Mouse (Mus musculus): ENCODE measurements around the gene Cbx7. TPM values are rescaled to one million over a fixed set of nuclear protein-coding genes. Genes with fewer than 3 reads are reported as not detected.

Cbx7 gene
- polyA plus RNA-seq, 1 experiment from 2014 or later = 2.4 TPM

DNA sequence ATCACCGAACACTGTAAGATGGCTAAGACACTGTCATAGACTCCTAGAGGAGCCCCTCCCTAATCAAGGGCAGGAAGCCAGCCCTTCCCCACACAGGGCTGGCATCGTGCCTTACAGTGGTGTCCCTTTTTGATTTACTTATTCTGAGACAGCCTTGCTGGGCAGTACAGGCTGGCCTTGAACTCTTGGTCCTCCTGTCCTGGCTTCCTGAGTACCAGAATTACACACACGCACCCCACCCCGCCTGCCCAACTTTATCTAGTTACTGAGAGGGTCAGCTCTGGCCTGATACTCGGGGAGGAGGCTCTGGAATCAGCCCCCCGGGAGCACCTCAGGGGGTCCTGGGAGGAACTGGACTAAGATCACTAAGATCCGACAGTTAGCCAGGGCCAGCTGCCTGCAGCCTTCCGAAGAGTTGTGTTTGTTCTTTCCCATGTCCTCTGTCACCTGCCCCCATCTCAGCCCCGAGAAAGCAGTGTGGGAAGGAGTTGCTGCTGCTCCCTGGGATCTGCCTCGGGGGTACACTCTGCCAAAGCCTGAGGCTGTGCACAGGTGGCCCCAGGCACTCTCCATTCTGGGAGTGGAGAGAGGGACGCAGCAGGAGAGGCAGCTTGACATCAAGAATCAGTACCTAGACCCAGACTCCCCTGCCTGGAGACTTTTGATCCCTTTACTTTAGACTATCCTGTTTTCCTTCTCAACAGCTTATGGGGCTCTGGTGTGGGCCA lies 18.3 kb downstream of the Cbx7 start:
- DNase-seq (ENCODE audit: low spot score) = no peak
- peak overlapping the region; percentile 83 for H3K27ac ChIP-seq (replicated peaks)
- WGBS = 50% methylated on average over 11 of the region's 11 CpGs

DNA sequence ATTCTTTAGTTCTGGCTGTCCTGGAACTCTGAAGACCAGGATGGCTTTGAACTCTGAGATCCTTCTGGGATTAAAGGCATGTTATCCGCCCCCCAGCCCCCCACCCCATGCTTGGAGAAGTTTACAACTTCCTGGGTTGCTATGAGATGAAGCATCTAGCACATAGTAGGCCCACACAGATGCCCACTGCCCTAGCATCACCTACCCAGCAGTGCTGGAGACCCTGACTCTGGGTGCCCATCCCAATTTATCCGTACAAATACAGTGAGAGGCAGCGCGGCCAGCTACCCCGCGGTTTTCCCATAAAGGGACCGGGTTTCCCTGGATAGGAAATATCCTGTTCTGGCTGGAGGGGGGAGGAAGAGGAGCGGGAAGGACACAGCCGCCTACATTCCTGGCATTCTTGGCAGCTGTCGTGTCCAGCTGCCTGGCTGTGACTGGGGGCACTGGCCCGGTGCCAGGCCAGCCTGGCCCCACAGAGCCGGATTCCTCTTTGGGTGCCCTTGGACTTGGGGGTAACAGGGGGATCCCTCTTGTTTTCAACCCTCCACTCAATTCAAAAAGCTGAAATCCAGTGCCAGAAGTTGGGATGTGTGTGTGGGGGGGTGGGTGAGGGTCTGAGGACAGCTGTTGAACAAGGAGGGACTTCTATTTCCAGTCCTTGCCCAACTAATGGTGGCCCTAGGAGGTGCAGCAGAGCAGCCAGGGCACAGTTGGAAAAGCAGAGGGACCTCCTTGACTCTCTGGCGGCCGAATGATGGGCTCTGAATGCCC lies 19.0 kb downstream of the Cbx7 start:
- peak overlapping the region; percentile 83 for H3K27ac ChIP-seq (replicated peaks)
- no peaks in the 10 kb centered on the region for H3K27me3 ChIP-seq (replicated peaks; ENCODE audit: low read depth, poor library complexity, severe bottlenecking)
- H3K4me3 ChIP-seq = no peak overlapping the region
- H3K36me3 ChIP-seq (replicated peaks) = no peaks in the 10 kb centered on the region
- peak; percentile 52 for DNase-seq (ENCODE audit: low spot score)
- no peaks in the 10 kb centered on the region for H3K9me3 ChIP-seq
- peaks cover 45% of the 10 kb centered on the region for H3K4me1 ChIP-seq
- 42% methylated on average over 14 of the region's 14 CpGs for WGBS

More for the DNA sequence above, 18.3 kb downstream of the Cbx7 start:
- no peak overlapping the region for H3K4me3 ChIP-seq
- H3K36me3 ChIP-seq (replicated peaks) = no peaks in the 10 kb centered on the region
- peaks cover 44% of the 10 kb centered on the region for H3K4me1 ChIP-seq
- H3K27me3 ChIP-seq (replicated peaks; ENCODE audit: low read depth, poor library complexity, severe bottlenecking) = no peaks in the 10 kb centered on the region
- H3K9me3 ChIP-seq = no peaks in the 10 kb centered on the region

DNA sequence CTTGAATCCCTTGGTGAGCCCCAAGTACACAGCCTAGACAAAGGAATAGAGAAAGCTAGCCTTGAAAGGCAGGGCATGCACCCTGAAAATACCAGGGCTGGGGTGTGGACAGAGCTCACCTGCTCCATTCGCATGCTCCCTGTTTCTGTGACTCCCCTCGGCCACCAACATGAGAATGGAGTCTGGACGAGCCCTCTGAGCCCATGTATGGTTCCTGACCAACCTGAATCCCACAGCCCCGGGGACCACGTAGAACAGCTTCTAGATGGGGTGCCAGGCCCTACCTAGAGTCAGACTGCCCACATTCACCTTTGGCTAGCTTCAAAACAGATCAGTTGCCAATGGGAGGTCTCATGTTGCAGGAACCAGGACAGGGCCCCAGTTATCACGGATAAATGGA lies 19.7 kb downstream of the Cbx7 start:
- Histone ChIP-seq H3K9me3 (no peaks in the 10 kb centered on the region), H3K36me3 (replicated peaks) (no peaks in the 10 kb centered on the region), H3K4me1 (peaks cover 47% of the 10 kb centered on the region), H3K27me3 (replicated peaks; ENCODE audit: low read depth, poor library complexity, severe bottlenecking) (no peaks in the 10 kb centered on the region), H3K4me3 (peak overlapping the region; percentile 53; the same call in 1 of the 2 replicates), H3K27ac (replicated peaks) (peak overlapping the region; percentile 83)
- peak; percentile 30 for DNase-seq (ENCODE audit: low spot score)
- 61% methylated on average over 6 of the region's 6 CpGs for WGBS

DNA sequence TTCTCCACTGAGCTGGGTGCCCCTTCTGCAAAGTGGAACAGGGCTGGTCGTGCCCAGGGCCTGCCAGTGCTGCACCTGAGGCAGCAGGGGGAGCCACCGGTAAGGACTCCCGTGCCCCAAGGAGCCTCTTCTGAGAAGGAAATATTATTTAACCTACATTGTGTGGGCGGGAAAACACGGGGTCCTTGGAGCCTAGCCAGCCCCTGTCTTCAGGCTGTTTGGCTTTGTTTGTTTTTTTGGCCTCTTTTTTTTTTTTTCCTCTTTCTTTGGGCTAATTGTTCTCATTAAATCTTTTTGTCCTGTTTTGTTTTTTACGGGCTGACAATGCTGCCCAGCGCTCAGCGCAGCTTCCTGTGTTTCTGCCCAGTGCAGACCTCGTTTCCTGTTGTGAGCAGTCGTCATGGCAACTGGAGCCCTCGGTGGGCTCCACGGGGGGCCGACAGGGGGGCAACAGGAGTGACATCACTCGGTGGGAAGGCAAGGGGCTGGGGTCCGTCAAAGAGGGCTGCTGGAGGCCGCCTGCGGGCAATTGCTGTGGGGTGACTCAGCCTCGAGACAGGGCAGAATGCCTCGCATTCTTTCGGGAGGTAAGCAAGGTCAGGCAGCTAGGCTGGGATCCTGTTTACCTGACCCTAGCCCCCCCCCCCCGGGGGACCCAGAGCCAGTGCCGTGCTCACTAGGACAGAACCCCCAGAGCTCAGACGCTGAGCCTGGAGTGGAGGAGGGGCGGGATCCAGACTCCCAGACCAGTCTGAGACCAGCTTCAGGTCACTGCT lies 20.5 kb downstream of the Cbx7 start:
- WGBS = 1% methylated on average over 24 of the region's 24 CpGs
- Histone ChIP-seq H3K27ac (replicated peaks) (peak overlapping the region; percentile 83), H3K9me3 (no peaks in the 10 kb centered on the region), H3K4me1 (peaks cover 49% of the 10 kb centered on the region), H3K27me3 (replicated peaks; ENCODE audit: low read depth, poor library complexity, severe bottlenecking) (no peaks in the 10 kb centered on the region), H3K36me3 (replicated peaks) (no peaks in the 10 kb centered on the region), H3K4me3 (peak overlapping the region; percentile 53)
- peak; percentile 93 for DNase-seq (ENCODE audit: low spot score)

DNA sequence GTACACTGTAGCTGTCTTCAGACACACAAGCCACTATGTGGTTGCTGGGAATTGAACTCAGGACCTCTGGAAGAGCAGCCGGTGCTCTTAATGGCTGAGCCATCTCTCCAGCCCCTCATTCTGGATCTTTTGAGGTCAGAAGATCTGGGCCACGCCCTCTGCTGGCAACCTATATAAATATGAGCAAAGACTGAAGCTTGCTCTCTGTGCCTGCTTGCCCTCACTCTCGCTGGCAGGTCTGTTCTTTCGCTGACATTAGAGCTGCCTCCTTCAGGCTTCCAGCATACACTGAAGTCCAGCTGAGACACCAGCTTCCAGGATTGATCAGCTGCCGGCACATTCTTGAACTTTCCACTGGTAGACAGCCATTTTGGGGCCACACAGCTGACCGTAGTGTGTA lies 23.2 kb downstream of the Cbx7 start:
- H3K27ac ChIP-seq (replicated peaks) = no peak overlapping the region

DNA sequence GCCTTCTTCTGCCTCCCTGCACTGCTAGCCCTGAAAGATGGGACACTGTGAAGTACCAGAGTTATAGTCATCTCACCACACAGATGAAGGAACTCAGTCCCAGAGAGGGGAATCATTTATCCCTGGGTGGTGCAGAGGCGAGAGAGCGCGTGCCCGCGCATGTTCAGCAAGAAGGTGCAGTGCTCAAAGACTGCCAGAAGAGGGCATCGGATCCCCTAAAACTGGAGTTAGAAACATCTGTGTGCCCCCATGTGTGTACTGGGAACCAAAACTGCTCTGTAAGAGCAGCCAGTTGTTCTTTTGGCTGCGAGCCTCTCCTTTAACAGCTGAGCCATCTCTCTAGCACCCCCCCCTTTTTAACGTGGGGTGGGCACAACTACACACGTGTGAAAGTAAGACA lies 24.1 kb downstream of the Cbx7 start:
- Histone ChIP-seq H3K9me3 (no peaks in the 10 kb centered on the region), H3K36me3 (replicated peaks) (no peaks in the 10 kb centered on the region), H3K4me1 (peaks cover 37% of the 10 kb centered on the region), H3K27ac (replicated peaks) (peak overlapping the region; percentile 59; the same call in 1 of the 2 replicates), H3K4me3 (no peak overlapping the region), H3K27me3 (replicated peaks; ENCODE audit: low read depth, poor library complexity, severe bottlenecking) (no peaks in the 10 kb centered on the region)
- DNase-seq (ENCODE audit: low spot score) = peak; percentile 51
- WGBS = 57% methylated on average over 9 of the region's 9 CpGs

More for the DNA sequence above, 23.2 kb downstream of the Cbx7 start:
- no peaks in the 10 kb centered on the region for H3K27me3 ChIP-seq (replicated peaks; ENCODE audit: low read depth, poor library complexity, severe bottlenecking)
- H3K4me3 ChIP-seq = no peak overlapping the region
- DNase-seq (ENCODE audit: low spot score) = no peak
- H3K9me3 ChIP-seq = no peaks in the 10 kb centered on the region
- H3K4me1 ChIP-seq = peaks cover 46% of the 10 kb centered on the region
- WGBS = 73% methylated on average over 6 of the region's 6 CpGs
- no peaks in the 10 kb centered on the region for H3K36me3 ChIP-seq (replicated peaks)

DNA sequence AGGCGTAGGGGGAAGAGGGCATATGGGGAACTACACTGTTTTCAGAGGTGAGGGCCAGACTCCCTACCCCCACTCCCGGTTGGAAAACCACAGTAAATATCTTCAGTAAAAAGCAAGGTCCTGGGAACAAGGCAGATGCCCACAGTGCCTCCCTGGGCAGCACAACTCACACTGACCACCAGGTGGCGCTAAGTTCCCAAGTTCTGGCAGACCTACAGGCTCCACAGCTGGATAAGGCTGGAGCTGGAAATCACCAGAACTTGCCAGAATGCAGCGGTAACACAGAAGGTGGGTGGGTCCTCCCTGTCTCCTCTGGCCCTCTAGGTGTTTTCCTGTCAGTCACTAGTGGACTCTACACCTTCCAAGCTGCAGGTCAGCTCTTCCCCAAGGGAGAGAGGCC lies 24.9 kb downstream of the Cbx7 start:
- H3K27ac ChIP-seq (replicated peaks) = peak overlapping the region; percentile 59
- no peaks in the 10 kb centered on the region for H3K9me3 ChIP-seq
- H3K4me1 ChIP-seq = peaks cover 30% of the 10 kb centered on the region
- peak; percentile 90 for DNase-seq (ENCODE audit: low spot score)
- H3K4me3 ChIP-seq = no peak overlapping the region
- no peaks in the 10 kb centered on the region for H3K27me3 ChIP-seq (replicated peaks; ENCODE audit: low read depth, poor library complexity, severe bottlenecking)
- H3K36me3 ChIP-seq (replicated peaks) = no peaks in the 10 kb centered on the region
- 14% methylated on average over 4 of the region's 4 CpGs for WGBS

DNA sequence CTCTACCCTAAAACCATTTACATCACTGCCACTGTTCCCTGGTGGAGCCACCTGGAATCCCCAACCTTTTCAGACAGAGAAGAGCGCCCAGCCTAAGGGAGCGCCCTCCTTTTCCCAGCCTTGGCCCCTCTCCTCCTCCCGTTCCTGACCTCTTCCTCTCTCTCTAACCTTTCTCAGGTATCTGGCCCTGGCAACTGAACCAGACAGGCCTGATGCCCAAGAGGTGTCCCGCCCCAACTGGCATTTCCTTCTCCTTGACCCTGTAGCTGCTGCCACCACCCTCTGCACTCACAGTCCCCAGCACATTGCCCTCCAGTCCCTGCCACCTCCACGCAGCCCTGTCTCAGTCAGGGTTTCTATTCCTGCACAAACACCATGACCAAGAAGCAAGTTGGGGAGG lies 26.0 kb downstream of the Cbx7 start:
- no peak overlapping the region for H3K4me3 ChIP-seq
- 76% methylated on average over 5 of the region's 5 CpGs for WGBS
- no peaks in the 10 kb centered on the region for H3K36me3 ChIP-seq (replicated peaks)
- H3K9me3 ChIP-seq = no peaks in the 10 kb centered on the region
- DNase-seq (ENCODE audit: low spot score) = no peak
- no peaks in the 10 kb centered on the region for H3K27me3 ChIP-seq (replicated peaks; ENCODE audit: low read depth, poor library complexity, severe bottlenecking)
- H3K27ac ChIP-seq (replicated peaks) = no peak overlapping the region
- peaks cover 19% of the 10 kb centered on the region for H3K4me1 ChIP-seq

DNA sequence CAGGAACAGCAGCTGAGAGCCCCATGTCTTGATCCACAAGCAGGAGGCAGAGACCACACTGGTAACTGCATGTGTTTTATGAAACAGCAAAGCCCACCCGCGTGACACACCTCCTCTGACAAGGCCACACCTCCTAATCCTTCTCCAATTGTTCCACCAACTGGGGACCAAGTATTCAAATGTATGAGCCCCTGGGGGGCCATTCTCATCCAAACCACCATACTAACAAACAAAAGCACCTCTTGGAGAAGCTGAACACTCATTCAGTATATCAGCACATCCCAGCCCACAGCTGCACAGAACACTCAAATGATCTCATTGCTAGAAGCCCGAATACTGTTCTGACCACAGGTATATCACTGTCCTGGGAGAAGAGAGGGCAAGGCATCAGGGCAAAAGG lies 27.3 kb downstream of the Cbx7 start:
- H3K9me3 ChIP-seq = no peaks in the 10 kb centered on the region
- no peaks in the 10 kb centered on the region for H3K36me3 ChIP-seq (replicated peaks)
- H3K4me1 ChIP-seq = peaks cover 11% of the 10 kb centered on the region
- no peak overlapping the region for H3K4me3 ChIP-seq
- H3K27ac ChIP-seq (replicated peaks) = no peak overlapping the region
- H3K27me3 ChIP-seq (replicated peaks; ENCODE audit: low read depth, poor library complexity, severe bottlenecking) = no peaks in the 10 kb centered on the region
- 89% methylated on average over 3 of the region's 3 CpGs for WGBS
- DNase-seq (ENCODE audit: low spot score) = no peak

DNA sequence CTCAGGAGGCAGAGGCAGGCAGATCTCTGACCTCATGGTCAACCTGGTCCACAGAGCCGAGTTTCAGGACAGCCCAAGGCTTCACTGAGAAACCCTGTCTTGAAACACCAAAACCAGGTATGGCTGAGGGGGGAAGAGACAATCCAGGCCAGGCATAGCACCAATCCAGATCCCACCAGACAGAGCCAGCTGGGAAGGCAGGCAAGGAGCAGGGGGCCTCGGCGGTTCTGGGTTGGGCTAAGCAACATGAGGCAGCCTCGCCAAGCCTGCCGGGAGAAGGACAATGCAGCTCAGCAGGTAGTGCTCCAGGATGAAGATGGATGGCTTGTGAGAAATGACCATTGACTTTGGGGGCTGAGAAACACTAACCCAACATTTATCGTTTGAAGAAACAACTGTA lies 28.4 kb downstream of the Cbx7 start:
- DNase-seq (ENCODE audit: low spot score) = no peak
- Histone ChIP-seq H3K4me1 (peaks cover 4% of the 10 kb centered on the region), H3K9me3 (no peaks in the 10 kb centered on the region), H3K36me3 (replicated peaks) (no peaks in the 10 kb centered on the region), H3K27ac (replicated peaks) (no peak overlapping the region), H3K4me3 (no peak overlapping the region), H3K27me3 (replicated peaks; ENCODE audit: low read depth, poor library complexity, severe bottlenecking) (no peaks in the 10 kb centered on the region; the same call in 1 of the 2 replicates)
- WGBS = 82% methylated on average over 6 of the region's 6 CpGs

DNA sequence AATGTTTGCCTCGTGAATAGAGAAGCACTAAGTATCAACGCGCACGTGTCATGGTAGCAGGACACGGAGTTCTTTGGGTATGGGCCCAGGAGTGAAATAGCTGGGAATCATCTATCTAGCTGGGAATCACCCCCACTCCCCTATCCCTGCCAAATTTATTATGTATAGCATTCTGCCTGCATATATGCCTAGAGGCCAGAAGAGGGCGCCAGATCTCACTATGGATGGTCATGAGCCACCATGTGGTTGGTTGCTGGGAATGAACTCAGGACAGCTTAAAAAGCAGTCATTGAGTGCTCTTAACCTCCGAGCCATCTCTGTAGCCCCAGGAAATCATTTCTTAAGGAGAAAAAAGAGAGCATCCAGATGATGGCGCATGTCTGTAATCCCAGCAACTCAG lies 30.0 kb downstream of the Cbx7 start:
- no peaks in the 10 kb centered on the region for H3K4me1 ChIP-seq
- no peaks in the 10 kb centered on the region for H3K9me3 ChIP-seq
- H3K27me3 ChIP-seq (replicated peaks; ENCODE audit: low read depth, poor library complexity, severe bottlenecking) = peaks cover under 1% of the 10 kb centered on the region; the same call in 1 of the 2 replicates
- peak; percentile 55 for DNase-seq (ENCODE audit: low spot score)
- no peak overlapping the region for H3K4me3 ChIP-seq
- H3K27ac ChIP-seq (replicated peaks) = no peak overlapping the region
- no peaks in the 10 kb centered on the region for H3K36me3 ChIP-seq (replicated peaks)
- 26% methylated on average over 8 of the region's 8 CpGs for WGBS

DNA sequence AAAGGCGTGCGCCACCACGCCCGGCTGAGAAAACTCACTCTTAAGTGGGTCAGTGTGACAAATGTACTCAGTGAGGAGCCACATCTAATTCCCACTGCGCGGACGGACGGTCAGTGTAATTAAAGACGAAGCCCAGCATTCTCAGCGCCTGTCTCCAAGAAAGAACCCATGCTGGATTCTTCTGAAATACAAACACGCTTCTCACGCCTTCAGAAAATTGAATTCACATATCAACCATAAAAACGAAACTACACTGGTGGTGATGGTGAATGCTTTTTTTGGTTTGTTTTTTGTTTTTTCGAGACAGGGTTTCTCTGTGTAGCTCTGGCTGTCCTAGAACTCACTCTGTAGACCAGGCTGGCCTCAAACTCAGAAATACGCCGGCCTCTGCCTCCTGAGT lies 31.0 kb downstream of the Cbx7 start:
- 90% methylated on average over 16 of the region's 16 CpGs for WGBS

More for the DNA sequence above, 31.0 kb downstream of the Cbx7 start:
- DNase-seq (ENCODE audit: low spot score) = no peak
- H3K4me1 ChIP-seq = peaks cover 3% of the 10 kb centered on the region
- H3K27ac ChIP-seq (replicated peaks) = no peak overlapping the region
- peaks cover 10% of the 10 kb centered on the region for H3K27me3 ChIP-seq (replicated peaks; ENCODE audit: low read depth, poor library complexity, severe bottlenecking)
- H3K9me3 ChIP-seq = no peaks in the 10 kb centered on the region
- H3K36me3 ChIP-seq (replicated peaks) = no peaks in the 10 kb centered on the region
- no peak overlapping the region for H3K4me3 ChIP-seq

Data from embryonic facial prominence, embryonic 10.5 days (tissue).